ENCODE assay signal across 8 mouse cellular contexts in the genomic region with DNA sequence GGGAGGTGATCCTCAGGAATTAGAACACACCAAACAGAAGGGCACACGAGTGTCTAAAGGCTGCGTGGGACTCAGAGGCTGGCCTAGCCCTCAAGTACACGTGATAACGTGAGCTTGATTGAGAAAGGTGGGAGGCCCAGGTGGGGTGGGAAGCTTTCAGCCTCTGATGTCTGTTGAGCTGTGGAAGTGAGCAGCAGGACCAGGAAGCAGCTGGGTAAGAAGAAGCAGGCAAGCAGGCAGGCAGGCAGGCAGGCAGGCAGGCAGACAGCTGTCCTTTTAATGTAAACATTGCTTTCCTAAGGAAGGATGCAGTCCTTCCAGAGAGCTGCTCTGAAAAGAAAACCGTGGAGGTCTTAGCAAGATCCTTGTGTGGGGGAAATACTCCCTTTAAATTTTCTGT. TPM values are rescaled to one million over a fixed set of nuclear protein-coding genes. Genes with fewer than 3 reads are reported as not detected.
DNase-seq lines count a peak whose midpoint lies in the region; ATAC-seq and TF ChIP-seq lines count a peak whose summit lies in the region.

No protein-coding gene starts in this region.

- no peaks in the 10 kb centered on the region for H3K27me3 ChIP-seq in heart, embryonic 10.5 days (ENCODE audit: insufficient read depth, poor library complexity, severe bottlenecking)
- H3K27me3 ChIP-seq in forebrain, postnatal 0 days (ENCODE audit: insufficient read depth, low read length): no peaks in the 10 kb centered on the region
- no peaks in the 10 kb centered on the region for H3K27me3 ChIP-seq in lung, postnatal 0 days (replicated peaks; ENCODE audit: insufficient read depth, low read length)

- H3K4me2 ChIP-seq in forebrain, postnatal 0 days (ENCODE audit: low read depth): peak overlapping the region; percentile 65
- H3K4me2 ChIP-seq in lung, postnatal 0 days (replicated peaks; ENCODE audit: low read depth, low read length): peak overlapping the region; percentile 71

- ATAC-seq in forebrain, postnatal 0 days: no peak
- ATAC-seq in lung, postnatal 0 days: no peak
- ATAC-seq in granulocyte monocyte progenitor cell, adult 5-6 weeks (replicated peaks; ENCODE audit: poor library complexity, severe bottlenecking): no peak
- no peak for ATAC-seq in megakaryocyte progenitor cell, adult 5-6 weeks (replicated peaks; ENCODE audit: poor library complexity)

- peaks cover 9% of the 10 kb centered on the region for H3K36me3 ChIP-seq in heart, embryonic 10.5 days
- H3K36me3 ChIP-seq in ES-E14 (ENCODE audit: control insufficient read depth, insufficient read depth, low read length, poor library complexity, severe bottlenecking): no peaks in the 10 kb centered on the region; the same call in none of the 2 replicates
- H3K36me3 ChIP-seq in forebrain, postnatal 0 days (ENCODE audit: insufficient read depth): peaks cover 4% of the 10 kb centered on the region; the same call in 1 of the 2 replicates
- no peaks in the 10 kb centered on the region for H3K36me3 ChIP-seq in lung, postnatal 0 days (ENCODE audit: insufficient read depth, low read length)

- no peak for TF ChIP-seq EP300 in lung, postnatal 0 days (IDR thresholded peaks at IDR 0.05)

- peak; percentile 83 for DNase-seq in heart, embryonic 10.5 days (ENCODE audit: low spot score)
- no peak for DNase-seq in heart, adult 8-10 months (ENCODE audit: low spot score)
- no peak for DNase-seq in ES-E14 (ENCODE audit: low read depth, low spot score)
- peak; percentile 20 for DNase-seq in forebrain, postnatal 0 days
- DNase-seq in lung, postnatal 0 days (ENCODE audit: low spot score): peak; percentile 39
- DNase-seq in urinary bladder, adult 18-20 months (ENCODE audit: low spot score in 2 of 2): no peak

- 14% methylated on average over 5 of the region's 5 CpGs for WGBS in heart, embryonic 10.5 days
- WGBS in forebrain, postnatal 0 days: 17% methylated on average over 5 of the region's 5 CpGs
- WGBS in lung, postnatal 0 days: 10% methylated on average over 5 of the region's 5 CpGs

- 0 out of 2 replicates have a peak overlapping the region, but pooled peaks have one; percentile 22 for H3K9ac ChIP-seq in ES-E14 (ENCODE audit: insufficient read depth, low read depth, low read length, poor library complexity, severe bottlenecking)
- H3K9ac ChIP-seq in forebrain, postnatal 0 days: 0 out of 2 replicates have a peak overlapping the region, but pooled peaks have one; percentile 18
- no peak overlapping the region for H3K9ac ChIP-seq in lung, postnatal 0 days (replicated peaks; ENCODE audit: low read depth)

- in situ Hi-C loops in ES-E14 (cut with MboI; ENCODE audit: low sequenced_read_pairs in 2 of 2, unreplicated experiment in 2 of 2): no loop called here

- H3K27ac ChIP-seq in heart, embryonic 10.5 days: peak overlapping the region; percentile 71; the same call in 1 of the 2 replicates
- H3K27ac ChIP-seq in ES-E14 (ENCODE audit: insufficient read depth, low read depth, low read length, poor library complexity, severe bottlenecking): no peak overlapping the region
- H3K27ac ChIP-seq in forebrain, postnatal 0 days (ENCODE audit: low read depth, low read length): no peak overlapping the region
- H3K27ac ChIP-seq in lung, postnatal 0 days (ENCODE audit: low read length): peak overlapping the region; percentile 52

- H3K4me3 ChIP-seq in heart, embryonic 10.5 days: peak overlapping the region; percentile 97; the same call in 1 of the 2 replicates
- H3K4me3 ChIP-seq in ES-E14 (ENCODE audit: insufficient read depth in 1 of 2, low read depth in 1 of 2, low read length in 2 of 2, poor library complexity in 1 of 2, severe bottlenecking in 1 of 2): no peak overlapping the region
- H3K4me3 ChIP-seq in forebrain, postnatal 0 days (ENCODE audit: low read depth, low read length): 0 out of 2 replicates have a peak overlapping the region, but pooled peaks have one; percentile 90
- H3K4me3 ChIP-seq in lung, postnatal 0 days (ENCODE audit: low read depth, low read length): no peak overlapping the region

- no peaks in the 10 kb centered on the region for H3K9me3 ChIP-seq in heart, embryonic 10.5 days
- no peaks in the 10 kb centered on the region for H3K9me3 ChIP-seq in ES-E14 (ENCODE audit: control insufficient read depth, insufficient read depth, low read depth, low read length)
- H3K9me3 ChIP-seq in forebrain, postnatal 0 days (ENCODE audit: low read length): no peaks in the 10 kb centered on the region
- H3K9me3 ChIP-seq in lung, postnatal 0 days (ENCODE audit: low read length): no peaks in the 10 kb centered on the region

- H3K4me1 ChIP-seq in heart, embryonic 10.5 days: peaks cover 29% of the 10 kb centered on the region
- H3K4me1 ChIP-seq in ES-E14 (ENCODE audit: control insufficient read depth in 2 of 2, insufficient read depth in 2 of 2, low read length in 2 of 2, poor library complexity in 1 of 2): peaks cover 6 to 9% of the 10 kb centered on the region in 2 experiments; a peak in 2 of 4 replicates
- H3K4me1 ChIP-seq in forebrain, postnatal 0 days (ENCODE audit: insufficient read depth): peaks cover 21% of the 10 kb centered on the region
- H3K4me1 ChIP-seq in lung, postnatal 0 days (ENCODE audit: insufficient read depth, low read depth, low read length): peaks cover 5% of the 10 kb centered on the region; the same call in 1 of the 2 replicates

- TF ChIP-seq CTCF in forebrain, postnatal 0 days (IDR thresholded peaks at IDR 0.05; ENCODE audit: low read depth): no peak
- no peak for TF ChIP-seq CTCF in lung, postnatal 0 days (IDR thresholded peaks at IDR 0.05)

TF ChIP-seq in ES-E14, 5 proteins besides CTCF, POLR2A, EP300 and RAD21:
- TF ChIP-seq MAFK (IDR thresholded peaks at IDR 0.05; ENCODE audit: insufficient read depth, low read depth, low read length) (no peak), HCFC1 (IDR thresholded peaks at IDR 0.05; ENCODE audit: borderline replicate concordance, insufficient read depth, low read length) (no peak), ZNF384 (IDR thresholded peaks at IDR 0.05; ENCODE audit: low read depth, low read length) (no peak), ZC3H11A (IDR thresholded peaks at IDR 0.05; ENCODE audit: borderline replicate concordance, low read depth, low read length) (no peak), CHD2 (IDR thresholded peaks at IDR 0.05; ENCODE audit: low read depth, low read length) (no peak)
TF ChIP-seq in ES-E14: peak in this region for 0.

RNA-seq across cellular contexts. Expression of a gene that starts 1.9 kb away (rescaled TPM):
- 5.5 and 6.5 TPM in 2 replicates for polyA plus RNA-seq in heart, embryonic 10.5 days (2016; fragmentation: Nextera tagmentation; extraction: Ambion mirVana)
- total RNA-seq in heart, adult 8-10 months (2022): 1 to 10 TPM; 3.4 to 6.1 (median 5.0) TPM
- 2.5 and 5.8 TPM in 2 replicates for total RNA-seq in ES-E14 (2012; rRNA removed)
- 156 and 163 TPM in 2 replicates for total RNA-seq in forebrain, postnatal 0 days (2014; rRNA removed)
- 97.6 and 132 TPM in 2 replicates for polyA plus RNA-seq in forebrain, postnatal 0 days (2015; fragmentation: Nextera tagmentation; extraction: Ambion mirVana)
- polyA plus RNA-seq in lung, postnatal 0 days (2015; fragmentation: Nextera tagmentation; extraction: Ambion mirVana): 2.9 and 4.8 TPM in 2 replicates
- total RNA-seq in granulocyte monocyte progenitor cell, adult 5-6 weeks (2014; fragmentation: Nextera tagmentation): 0.11 TPM in 1 of 2 replicates, not detected in the other
- total RNA-seq in granulocyte monocyte progenitor cell, adult 5-6 weeks (2017): 1.4 and 4.5 TPM in 2 replicates
- 0.79 and 1.4 TPM in 2 replicates for total RNA-seq in megakaryocyte progenitor cell, adult 5-6 weeks (2015)
- total RNA-seq in megakaryocyte progenitor cell, adult 5-6 weeks (2017): 1.4 and 2.6 TPM in 2 replicates

RNA-seq across cellular contexts. Expression of a gene that starts 2.5 kb away (rescaled TPM):
- 32.3 and 33.7 TPM in 2 replicates for polyA plus RNA-seq in heart, embryonic 10.5 days (2016; fragmentation: Nextera tagmentation; extraction: Ambion mirVana)
- 10 to 100 TPM; 19.1 to 21.2 (median 20.3) TPM for total RNA-seq in heart, adult 8-10 months (2022)
- 22.5 and 29.8 TPM in 2 replicates for total RNA-seq in ES-E14 (2012; rRNA removed)
- 46.8 and 47.6 TPM in 2 replicates for total RNA-seq in forebrain, postnatal 0 days (2014; rRNA removed)
- polyA plus RNA-seq in forebrain, postnatal 0 days (2015; fragmentation: Nextera tagmentation; extraction: Ambion mirVana): 16.8 and 20.4 TPM in 2 replicates
- 20.6 and 22.9 TPM in 2 replicates for polyA plus RNA-seq in lung, postnatal 0 days (2015; fragmentation: Nextera tagmentation; extraction: Ambion mirVana)
- total RNA-seq in granulocyte monocyte progenitor cell, adult 5-6 weeks (2014; fragmentation: Nextera tagmentation): 14.8 and 18.8 TPM in 2 replicates
- 16.4 and 24.1 TPM in 2 replicates for total RNA-seq in granulocyte monocyte progenitor cell, adult 5-6 weeks (2017)
- 14.9 and 17.7 TPM in 2 replicates for total RNA-seq in megakaryocyte progenitor cell, adult 5-6 weeks (2015)
- 16.8 and 18.0 TPM in 2 replicates for total RNA-seq in megakaryocyte progenitor cell, adult 5-6 weeks (2017)

Comparison
In these comparisons a context has a peak if more than half of its experiments do, and no peak if none do; other contexts are left out.
1. DNase-seq: peak in heart, embryonic 10.5 days (single experiment), forebrain, postnatal 0 days (single experiment) and lung, postnatal 0 days (single experiment); none in heart, adult 8-10 months (single experiment), ES-E14 (single experiment) and urinary bladder, adult 18-20 months (0 of 2).
2. H3K27ac ChIP-seq: peak in heart, embryonic 10.5 days (single experiment) and lung, postnatal 0 days (single experiment); none in ES-E14 (single experiment) and forebrain, postnatal 0 days (single experiment).
3. H3K4me3 ChIP-seq: peak in heart, embryonic 10.5 days (single experiment) and forebrain, postnatal 0 days (single experiment); none in ES-E14 (0 of 2) and lung, postnatal 0 days (single experiment).
4. RNA of a gene that starts 1.9 kb away (total RNA-seq): 156 to 163 TPM in forebrain, postnatal 0 days; 3.4 to 6.1 TPM in heart, adult 8-10 months, 0.79 to 2.6 TPM in megakaryocyte progenitor cell, adult 5-6 weeks, 2.5 to 5.8 TPM in ES-E14 and 0.11 to 4.5 TPM in granulocyte monocyte progenitor cell, adult 5-6 weeks; every median in the first group is over 10 times any median in the second.